Mouse (Mus musculus): ENCODE measurements around the gene Ccsap. TPM values are rescaled to one million over a fixed set of nuclear protein-coding genes. Genes with fewer than 3 reads are reported as not detected.

Gene Ccsap
- polyA plus RNA-seq, 1 experiment from 2014 or later: 2.1 TPM

Other genes with a start within 250 kb of the Ccsap start
- 7.8 and 8.7 TPM in 2 replicates for gene Rhou, start 206.3 kb downstream of the Ccsap start, polyA plus RNA-seq (2015; fragmentation: Nextera tagmentation; extraction: Ambion mirVana)
- 42.2 and 44.4 TPM in 2 replicates for gene Rab4a, start 54.2 kb downstream of the Ccsap start, polyA plus RNA-seq (2015; fragmentation: Nextera tagmentation; extraction: Ambion mirVana)
- gene Acta1, start 34.5 kb upstream of the Ccsap start, polyA plus RNA-seq (2015; fragmentation: Nextera tagmentation; extraction: Ambion mirVana): 120 and 1,117 TPM in 2 replicates
- 28.3 and 29.7 TPM in 2 replicates for gene Nup133, start 89.1 kb upstream of the Ccsap start, polyA plus RNA-seq (2015; fragmentation: Nextera tagmentation; extraction: Ambion mirVana)
- gene Abcb10, start 122.9 kb upstream of the Ccsap start, polyA plus RNA-seq (2015; fragmentation: Nextera tagmentation; extraction: Ambion mirVana): 25.0 and 26.0 TPM in 2 replicates
- 28.0 and 29.2 TPM in 2 replicates for gene Taf5l, start 161.2 kb upstream of the Ccsap start, polyA plus RNA-seq (2015; fragmentation: Nextera tagmentation; extraction: Ambion mirVana)
- 4.4 and 4.5 TPM in 2 replicates for gene Urb2, start 161.3 kb upstream of the Ccsap start, polyA plus RNA-seq (2015; fragmentation: Nextera tagmentation; extraction: Ambion mirVana)